ENCODE assay signal across 14 mouse cellular contexts in the genomic region with DNA sequence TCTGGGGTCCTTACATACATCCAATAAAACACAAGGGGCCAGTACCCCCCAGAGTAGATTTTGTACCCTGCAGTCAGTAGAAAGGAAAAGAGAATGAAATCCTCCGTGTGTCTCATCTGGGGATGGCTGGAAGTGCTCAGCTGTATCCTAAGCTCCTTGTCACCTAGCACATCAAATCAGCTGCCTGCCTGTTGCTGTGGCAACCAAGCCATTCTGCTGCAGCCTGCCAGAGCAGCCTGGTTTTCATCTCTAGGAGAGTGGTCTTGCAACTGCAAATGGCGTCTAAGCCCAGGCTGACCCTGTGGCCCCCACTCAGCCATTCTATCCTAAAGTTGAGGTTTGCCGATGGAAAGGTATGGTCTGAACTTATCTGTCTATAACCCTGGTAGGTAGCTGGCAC. TPM values are rescaled to one million over a fixed set of nuclear protein-coding genes. Genes with fewer than 3 reads are reported as not detected.
DNase-seq lines count a peak whose midpoint lies in the region; ATAC-seq lines count a peak whose summit lies in the region.
"Had no signal": no experiment of that assay in that cellular context is flagged by ENCODE, and none has a peak within 500 bp of the region (broad histone marks: within the 10 kb centered on the region; RNA-seq: fewer than 3 reads in every experiment).

No protein-coding gene starts in this region.

- whole genome bisulfite sequencing in forebrain, embryonic 14.5 days, result 25% methylated on average over 3 of the region's 3 CpGs
- 15% methylated on average over 3 of the region's 3 CpGs for WGBS in hindbrain, embryonic 16.5 days
- WGBS in neural tube, embryonic 13.5 days, result 32% methylated on average over 3 of the region's 3 CpGs

- H3K36me3 ChIP-seq in forebrain, embryonic 14.5 days (ENCODE audit: control insufficient read depth, insufficient read depth, low read length), result no peaks in the 10 kb centered on the region
- no peaks in the 10 kb centered on the region for H3K36me3 ChIP-seq in hindbrain, embryonic 16.5 days (ENCODE audit: control insufficient read depth, insufficient read depth, low read length)
- no peaks in the 10 kb centered on the region for H3K36me3 ChIP-seq in neural tube, embryonic 13.5 days
- H3K36me3 ChIP-seq: intestine, embryonic 15.5 days had no signal

- peak; percentile 42; the same call in 1 of the 2 replicates for ATAC-seq in forebrain, embryonic 14.5 days
- ATAC-seq in hindbrain, embryonic 16.5 days, result peak; percentile 70
- ATAC-seq in neural tube, embryonic 13.5 days (ENCODE audit: low read depth), result peak; percentile 29
- ATAC-seq in inflammation-experienced regulatory T-cells, adult 6 months, result no peak
- no peak for ATAC-seq in CD4-positive, CD25-positive, alpha-beta regulatory T cell, adult 4 months
- ATAC-seq: intestine, embryonic 15.5 days had no signal

- H3K9ac ChIP-seq in forebrain, embryonic 14.5 days (ENCODE audit: low read length), result no peak overlapping the region
- peak overlapping the region; percentile 48 for H3K9ac ChIP-seq in hindbrain, embryonic 16.5 days (ENCODE audit: low read depth, low read length)
- H3K9ac ChIP-seq in neural tube, embryonic 13.5 days, result 0 out of 2 replicates have a peak overlapping the region, but pooled peaks have one; percentile 19
- H3K9ac ChIP-seq: intestine, embryonic 15.5 days had no signal

- DNase-seq in brain, adult 2 months (ENCODE audit: low read depth, low spot score), result peak; percentile 77
- DNase-seq in forebrain, embryonic 14.5 days (ENCODE audit: low spot score), result peak; percentile 68
- no peak for DNase-seq in adrenal gland, adult 8-10 months
- DNase-seq: adrenal gland, postnatal 36 days; kidney, postnatal 4 days; lung, adult 18-20 months; lung, postnatal 4 days had no signal

- no peak overlapping the region for H3K4me3 ChIP-seq in forebrain, embryonic 14.5 days (ENCODE audit: low read depth, low read length)
- no peak overlapping the region for H3K4me3 ChIP-seq in hindbrain, embryonic 16.5 days (ENCODE audit: low read length)
- H3K4me3 ChIP-seq in neural tube, embryonic 13.5 days, result no peak overlapping the region
- H3K4me3 ChIP-seq: intestine, embryonic 15.5 days; left cerebral cortex, adult 2 months; myocyte had no signal

- peaks cover 8% of the 10 kb centered on the region for H3K27me3 ChIP-seq in forebrain, embryonic 14.5 days (replicated peaks; ENCODE audit: control insufficient read depth, insufficient read depth, low read length)
- peaks cover 11% of the 10 kb centered on the region for H3K27me3 ChIP-seq in hindbrain, embryonic 16.5 days (replicated peaks; ENCODE audit: control insufficient read depth, insufficient read depth, low read length)
- H3K27me3 ChIP-seq in neural tube, embryonic 13.5 days, result peaks cover 37% of the 10 kb centered on the region

- H3K9me3 ChIP-seq in forebrain, embryonic 14.5 days (replicated peaks; ENCODE audit: control insufficient read depth, low read length), result no peaks in the 10 kb centered on the region
- no peaks in the 10 kb centered on the region for H3K9me3 ChIP-seq in hindbrain, embryonic 16.5 days (ENCODE audit: control insufficient read depth, low read length)
- no peaks in the 10 kb centered on the region for H3K9me3 ChIP-seq in neural tube, embryonic 13.5 days
- H3K9me3 ChIP-seq: intestine, embryonic 15.5 days had no signal

- peaks cover 12% of the 10 kb centered on the region for H3K4me1 ChIP-seq in forebrain, embryonic 14.5 days (ENCODE audit: control insufficient read depth, insufficient read depth, low read length)
- H3K4me1 ChIP-seq in hindbrain, embryonic 16.5 days (ENCODE audit: control insufficient read depth, insufficient read depth, low read depth, low read length), result peaks cover 35% of the 10 kb centered on the region
- H3K4me1 ChIP-seq in neural tube, embryonic 13.5 days (replicated peaks), result peaks cover 42% of the 10 kb centered on the region

- no peak overlapping the region for H3K4me2 ChIP-seq in forebrain, embryonic 14.5 days (ENCODE audit: low read length)
- H3K4me2 ChIP-seq in hindbrain, embryonic 16.5 days (ENCODE audit: low read length), result no peak overlapping the region; the same call in 1 of the 2 replicates
- H3K4me2 ChIP-seq in neural tube, embryonic 13.5 days, result no peak overlapping the region
- H3K4me2 ChIP-seq: intestine, embryonic 15.5 days had no signal

- H3K27ac ChIP-seq in forebrain, embryonic 14.5 days (ENCODE audit: low read depth, low read length), result peak overlapping the region; percentile 49
- H3K27ac ChIP-seq in hindbrain, embryonic 16.5 days (ENCODE audit: low read depth, low read length), result peak overlapping the region; percentile 63
- H3K27ac ChIP-seq in neural tube, embryonic 13.5 days (replicated peaks), result peak overlapping the region; percentile 56; the same call in 1 of the 2 replicates
- H3K27ac ChIP-seq: intestine, embryonic 15.5 days; left cerebral cortex, adult 2 months had no signal

RNA-seq across cellular contexts. Expression of gene Baiap3, which starts 3.5 kb away (rescaled TPM):
- polyA plus RNA-seq in forebrain, embryonic 14.5 days (2014; fragmentation: Nextera tagmentation; extraction: Ambion mirVana), result 4.8 and 9.7 TPM in 2 replicates
- 23.4 and 26.0 TPM in 2 replicates for polyA plus RNA-seq in hindbrain, embryonic 16.5 days (2015; fragmentation: Nextera tagmentation; extraction: Ambion mirVana)
- polyA plus RNA-seq in neural tube, embryonic 13.5 days (2015; fragmentation: Nextera tagmentation; extraction: Ambion mirVana), result 3.7 and 3.8 TPM in 2 replicates
- 10 to 100 TPM in 2 of 3 experiments, 1 to 10 TPM in 1; 2.6 to 42.7 (median 10.9) TPM for polyA plus RNA-seq in inflammation-experienced regulatory T-cells, adult 6 months (2017; shearing (Covaris generic))
- polyA plus RNA-seq in CD4-positive, CD25-positive, alpha-beta regulatory T cell, adult 4 months (2017; shearing (Covaris generic)), result 10 to 100 TPM; 14.4 to 31.1 TPM
- total RNA-seq in adrenal gland, adult 8-10 months (2022), result 10 to 100 TPM; 12.8 to 44.5 (median 22.1) TPM

RNA-seq across cellular contexts. Expression of gene Tsr3, which starts 12.7 kb away (rescaled TPM):
- 57.4 and 67.8 TPM in 2 replicates for polyA plus RNA-seq in forebrain, embryonic 14.5 days (2014; fragmentation: Nextera tagmentation; extraction: Ambion mirVana)
- polyA plus RNA-seq in hindbrain, embryonic 16.5 days (2015; fragmentation: Nextera tagmentation; extraction: Ambion mirVana), result 57.4 and 58.2 TPM in 2 replicates
- polyA plus RNA-seq in neural tube, embryonic 13.5 days (2015; fragmentation: Nextera tagmentation; extraction: Ambion mirVana), result 62.1 and 62.3 TPM in 2 replicates
- polyA plus RNA-seq in inflammation-experienced regulatory T-cells, adult 6 months (2017; shearing (Covaris generic)), result 10 to 100 TPM; 30.9 to 35.3 (median 31.4) TPM
- 10 to 100 TPM; 35.1 to 36.0 TPM for polyA plus RNA-seq in CD4-positive, CD25-positive, alpha-beta regulatory T cell, adult 4 months (2017; shearing (Covaris generic))
- total RNA-seq in adrenal gland, adult 8-10 months (2022), result 10 to 100 TPM; 23.4 to 35.5 (median 30.3) TPM

RNA-seq across cellular contexts. Expression of gene Gnptg, which starts 12.7 kb away (rescaled TPM):
- polyA plus RNA-seq in forebrain, embryonic 14.5 days (2014; fragmentation: Nextera tagmentation; extraction: Ambion mirVana), result 86.8 and 92.0 TPM in 2 replicates
- polyA plus RNA-seq in hindbrain, embryonic 16.5 days (2015; fragmentation: Nextera tagmentation; extraction: Ambion mirVana), result 110 and 114 TPM in 2 replicates
- polyA plus RNA-seq in neural tube, embryonic 13.5 days (2015; fragmentation: Nextera tagmentation; extraction: Ambion mirVana), result 72.4 and 90.8 TPM in 2 replicates
- polyA plus RNA-seq in inflammation-experienced regulatory T-cells, adult 6 months (2017; shearing (Covaris generic)), result 10 to 100 TPM; 43.0 to 79.2 (median 61.5) TPM
- 10 to 100 TPM; 76.7 to 77.2 TPM for polyA plus RNA-seq in CD4-positive, CD25-positive, alpha-beta regulatory T cell, adult 4 months (2017; shearing (Covaris generic))
- 10 to 100 TPM; 48.9 to 57.3 (median 52.2) TPM for total RNA-seq in adrenal gland, adult 8-10 months (2022)

RNA-seq across cellular contexts. Expression of gene Ube2i, which starts 21.8 kb away (rescaled TPM):
- 662 and 671 TPM in 2 replicates for polyA plus RNA-seq in forebrain, embryonic 14.5 days (2014; fragmentation: Nextera tagmentation; extraction: Ambion mirVana)
- polyA plus RNA-seq in hindbrain, embryonic 16.5 days (2015; fragmentation: Nextera tagmentation; extraction: Ambion mirVana), result 409 and 435 TPM in 2 replicates
- polyA plus RNA-seq in neural tube, embryonic 13.5 days (2015; fragmentation: Nextera tagmentation; extraction: Ambion mirVana), result 503 and 513 TPM in 2 replicates
- 100 to 1,000 TPM; 418 to 487 (median 438) TPM for polyA plus RNA-seq in inflammation-experienced regulatory T-cells, adult 6 months (2017; shearing (Covaris generic))
- polyA plus RNA-seq in CD4-positive, CD25-positive, alpha-beta regulatory T cell, adult 4 months (2017; shearing (Covaris generic)), result 100 to 1,000 TPM; 417 to 488 TPM
- 100 to 1,000 TPM; 249 to 283 (median 265) TPM for total RNA-seq in adrenal gland, adult 8-10 months (2022)

RNA-seq across cellular contexts. Expression of gene Prss34, which starts 45.6 kb away (rescaled TPM):
- not detected in 2 replicates for polyA plus RNA-seq in forebrain, embryonic 14.5 days (2014; fragmentation: Nextera tagmentation; extraction: Ambion mirVana)
- polyA plus RNA-seq in hindbrain, embryonic 16.5 days (2015; fragmentation: Nextera tagmentation; extraction: Ambion mirVana), result not detected in 2 replicates
- polyA plus RNA-seq in neural tube, embryonic 13.5 days (2015; fragmentation: Nextera tagmentation; extraction: Ambion mirVana), result not detected in 2 replicates
- not detected for polyA plus RNA-seq in inflammation-experienced regulatory T-cells, adult 6 months (2017; shearing (Covaris generic))
- not detected for polyA plus RNA-seq in CD4-positive, CD25-positive, alpha-beta regulatory T cell, adult 4 months (2017; shearing (Covaris generic))
- under 1 TPM in 3 of 4 experiments, not detected in 1; 0.31 to 0.56 (median 0.41) TPM for total RNA-seq in adrenal gland, adult 8-10 months (2022)
- total RNA-seq: left cerebral cortex, adult 2 months had no signal
- polyA plus RNA-seq: myocyte had no signal

Comparison
In these comparisons a context has a peak if more than half of its experiments do, and no peak if none do; other contexts are left out.
1. ATAC-seq: peak in forebrain, embryonic 14.5 days (single experiment), hindbrain, embryonic 16.5 days (single experiment) and neural tube, embryonic 13.5 days (single experiment); none in inflammation-experienced regulatory T-cells, adult 6 months (single experiment) and CD4-positive, CD25-positive, alpha-beta regulatory T cell, adult 4 months (single experiment).
2. Peak in every context shown above with its lines, with median percentiles within 50 percentile points of each other: H3K27ac ChIP-seq.